Mouse (Mus musculus) embryonic facial prominence, embryonic 14.5 days (tissue): Measurements from ENCODE around the gene Rbm42. TPM values are rescaled to one million over a fixed set of nuclear protein-coding genes. Genes with fewer than 3 reads are reported as not detected.
A peak's percentile ranks its signal among the peaks of the same experiment; 100 is the strongest.

Experiments used
- ATAC-seq: fragments of 200-750 bp; cut with Nextera tagmentation; 2 replicates; pipeline ENCODE4 v1.8.0; 2017; ENCODE audit warnings: low read depth, moderate number of reproducible peaks, moderate TSS enrichment
- DNase-seq: peaks from one replicate; pipeline ENCODE4 v3.0.0-alpha.2; 2015; ENCODE audit warnings: low spot score
- H3K27ac ChIP-seq: fragments of 300-500 bp; sonication (generic); replicated peaks from 2 replicates; pipeline ENCODE4 v1.5.1; 2014; ENCODE audit warnings: low read depth, mild to moderate bottlenecking, low read length, moderate library complexity
- H3K27me3 ChIP-seq: fragments of 300-500 bp; sonication (generic); replicated peaks from 2 replicates; pipeline ENCODE4 v1.6.1; 2014; ENCODE audit warnings: low read length; ENCODE audit not compliant: control insufficient read depth, insufficient read depth
- H3K36me3 ChIP-seq: fragments of 300-500 bp; sonication (generic); 2 replicates; pipeline ENCODE4 v1.6.1; 2014; ENCODE audit warnings: low read length, mixed read lengths; ENCODE audit not compliant: control insufficient read depth, insufficient read depth
- H3K4me1 ChIP-seq: fragments of 300-500 bp; sonication (generic); 2 replicates; pipeline ENCODE4 v1.6.1; 2014; ENCODE audit warnings: antibody characterized with exemption, low read length; ENCODE audit not compliant: control insufficient read depth, insufficient read depth
- H3K4me2 ChIP-seq: fragments of 300-500 bp; sonication (generic); 2 replicates; pipeline ENCODE4 v1.6.1; 2014; ENCODE audit warnings: low read depth, mild to moderate bottlenecking, low read length, moderate library complexity, mixed read lengths
- H3K4me3 ChIP-seq: fragments of 300-500 bp; sonication (generic); 2 replicates; pipeline ENCODE4 v1.5.1; 2014; ENCODE audit warnings: low read depth, mild to moderate bottlenecking, low read length
- H3K9ac ChIP-seq: fragments of 300-500 bp; sonication (generic); 2 replicates; pipeline ENCODE4 v1.6.1; 2014; ENCODE audit warnings: low read depth, mild to moderate bottlenecking, low read length, moderate library complexity, mixed read lengths
- H3K9me3 ChIP-seq: fragments of 300-500 bp; sonication (generic); 2 replicates; pipeline ENCODE4 v1.6.1; 2016; ENCODE audit warnings: low read length; ENCODE audit not compliant: control insufficient read depth
- WGBS: fragments of 180-500 bp; shearing (Covaris S2); extraction: QIAGEN DNeasy Blood & Tissue Kit; methylation state at CpG from one replicate; pipeline ENCODE4 v1.1.7; 2014; 5-methylcytosine and 5-hydroxymethylcytosine counted together
- polyA plus RNA-seq: library from polyadenylated mRNA; unstranded; fragments of >200 nt; fragmentation: Nextera tagmentation; extraction: Ambion mirVana; gene quantifications from 2 replicates; pipeline ENCODE4 v1.2.1, GENCODE M21; 2014

Gene Rbm42
- polyA plus RNA-seq, 1 experiment from 2014 or later, result 93.1 TPM

DNA sequence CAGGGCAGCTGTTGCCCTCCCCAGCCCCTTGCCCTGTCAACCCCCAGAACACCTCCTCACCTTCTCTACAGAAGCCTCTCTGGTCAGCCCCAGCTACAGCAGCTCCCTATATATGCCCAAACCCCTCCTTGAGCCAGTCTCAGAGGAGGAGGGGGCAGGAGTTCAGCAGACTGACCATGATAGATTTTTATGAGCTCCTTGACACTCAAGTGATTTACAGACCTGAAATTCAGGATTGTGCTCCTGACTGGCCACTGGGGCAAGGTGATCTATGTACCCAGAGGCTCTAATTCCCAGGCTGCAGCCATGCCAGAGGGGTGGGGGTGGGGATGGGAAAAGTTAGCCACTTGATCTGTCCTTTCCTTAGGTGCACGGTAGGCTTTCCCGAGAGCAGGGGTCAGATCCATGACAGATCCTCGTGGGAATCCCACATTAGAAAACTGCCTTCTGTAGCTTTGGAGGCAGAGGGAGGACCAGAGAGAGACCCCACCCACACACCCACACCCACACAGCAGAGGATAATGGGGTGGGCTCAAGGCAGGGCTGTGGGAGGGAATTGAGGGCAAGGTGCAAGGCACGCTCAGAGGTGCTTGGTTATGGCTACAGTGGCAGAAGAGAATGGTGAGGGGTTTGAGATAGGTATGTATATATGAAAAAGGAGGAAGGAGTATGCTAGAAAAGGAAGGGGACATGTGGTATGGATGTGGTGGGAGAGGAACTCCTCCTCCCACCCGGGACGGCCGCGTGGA is 37.3 kb downstream of the Rbm42 start, which contains the start of gene Upk1a:
TSS of gene Upk1a (minus strand) at position 194 of the 749 bp plus-strand sequence.
- Histone ChIP-seq H3K36me3 (peaks cover 22% of the 10 kb centered on the region), H3K9me3 (no peaks in the 10 kb centered on the region), H3K4me3 (no peak within 1 kb of the TSS), H3K4me2 (no peak within 1 kb of the TSS), H3K27me3 (no peaks in the 10 kb centered on the region), H3K27ac (no peak within 1 kb of the TSS), H3K9ac (no peak within 1 kb of the TSS), H3K4me1 (no peaks in the 10 kb centered on the region)
- no peak for ATAC-seq
- DNase-seq, result no peak
- 75% methylated on average over 8 of the region's 8 CpGs for WGBS

DNA sequence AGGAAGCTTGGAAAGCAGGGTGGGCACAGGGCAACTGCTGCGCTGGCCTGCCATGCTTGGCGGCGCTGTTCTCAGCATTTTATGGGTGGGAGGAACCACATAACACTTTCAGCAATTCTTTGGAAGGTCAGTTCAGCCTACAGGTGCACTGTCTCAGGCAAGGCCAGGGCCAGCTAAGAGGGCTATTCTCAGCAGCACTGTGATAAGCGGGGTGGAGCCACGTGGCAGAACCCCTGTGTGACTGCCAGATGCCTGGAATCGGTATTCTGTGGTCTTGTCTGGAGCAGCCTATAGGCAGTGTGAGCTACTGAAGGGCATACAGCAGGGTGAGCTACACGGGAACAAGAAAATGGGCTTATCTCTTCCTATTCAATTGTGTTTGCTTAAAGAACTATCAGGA is 40.1 kb downstream of the Rbm42 start:
- DNase-seq (no peak), ATAC-seq (no peak)
- Histone ChIP-seq H3K4me2 (no peak overlapping the region), H3K4me1 (no peaks in the 10 kb centered on the region), H3K27ac (no peak overlapping the region), H3K9me3 (no peaks in the 10 kb centered on the region), H3K9ac (no peak overlapping the region), H3K27me3 (no peaks in the 10 kb centered on the region), H3K4me3 (no peak overlapping the region), H3K36me3 (no peaks in the 10 kb centered on the region)
- WGBS, result 52% methylated on average over 7 of the region's 7 CpGs

DNA sequence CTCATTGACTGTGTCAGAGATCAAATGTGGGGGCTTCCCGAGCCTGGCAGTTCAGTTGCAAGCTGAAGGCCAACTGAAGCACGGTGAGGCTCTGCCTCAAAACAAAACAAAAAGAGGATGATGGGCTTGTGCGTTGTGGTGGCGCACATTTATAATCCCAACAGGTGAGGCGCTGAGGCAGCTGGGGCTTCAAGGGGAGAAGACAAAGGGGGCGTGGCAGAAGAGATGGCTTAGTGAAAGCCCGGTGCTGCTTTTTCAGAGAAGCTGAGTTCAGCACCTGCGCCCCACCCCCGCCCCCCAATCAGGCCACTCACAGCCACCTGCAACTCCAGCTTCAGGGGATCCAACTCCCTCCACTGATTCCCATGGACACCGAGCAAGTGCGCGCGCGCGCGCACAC is 41.6 kb downstream of the Rbm42 start:
- Histone ChIP-seq H3K4me3 (no peak overlapping the region), H3K27me3 (no peaks in the 10 kb centered on the region), H3K9me3 (no peaks in the 10 kb centered on the region), H3K36me3 (no peaks in the 10 kb centered on the region), H3K4me1 (no peaks in the 10 kb centered on the region), H3K9ac (no peak overlapping the region), H3K27ac (no peak overlapping the region), H3K4me2 (no peak overlapping the region)
- peak; percentile 15; the same call in 1 of the 2 replicates for ATAC-seq
- WGBS, result 46% methylated on average over 15 of the region's 16 CpGs
- peak; percentile 56 for DNase-seq

DNA sequence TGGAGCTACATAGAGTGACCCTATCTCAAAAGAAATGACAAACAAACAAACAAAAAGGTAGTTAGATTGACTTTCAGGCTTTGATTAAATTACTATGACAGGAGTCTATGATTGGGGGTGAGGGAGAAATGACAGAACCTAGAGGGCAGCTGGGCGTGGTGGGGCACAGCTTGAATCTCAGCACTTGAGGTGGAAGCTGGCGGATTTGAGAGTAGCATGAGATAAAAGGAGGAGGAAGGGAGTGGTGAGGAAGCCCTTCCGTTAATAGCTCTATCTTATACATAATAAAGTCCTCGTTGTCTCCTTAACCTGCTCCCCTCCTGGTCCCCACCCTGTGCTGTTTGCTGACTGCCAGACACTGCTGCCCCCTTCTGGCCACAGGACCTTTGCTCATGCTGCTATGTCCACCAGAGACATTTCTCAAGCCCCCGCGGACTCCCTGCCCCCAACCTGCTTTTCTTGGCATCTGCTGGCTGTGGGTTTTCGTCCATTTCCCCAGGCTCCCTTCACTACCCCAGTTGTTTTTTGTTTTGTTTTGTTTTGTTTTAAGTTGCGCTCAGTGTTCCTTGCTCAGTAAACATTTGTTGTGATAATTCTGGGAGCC is 42.3 kb downstream of the Rbm42 start:
- no peaks in the 10 kb centered on the region for H3K9me3 ChIP-seq
- H3K27me3 ChIP-seq, result no peaks in the 10 kb centered on the region
- H3K9ac ChIP-seq, result no peak overlapping the region
- 28% methylated on average over 8 of the region's 8 CpGs for WGBS
- no peak overlapping the region for H3K4me2 ChIP-seq
- H3K4me3 ChIP-seq, result no peak overlapping the region
- no peaks in the 10 kb centered on the region for H3K4me1 ChIP-seq
- peak; percentile 80 for ATAC-seq
- H3K27ac ChIP-seq, result no peak overlapping the region
- no peaks in the 10 kb centered on the region for H3K36me3 ChIP-seq
- DNase-seq, result peak; percentile 51

DNA sequence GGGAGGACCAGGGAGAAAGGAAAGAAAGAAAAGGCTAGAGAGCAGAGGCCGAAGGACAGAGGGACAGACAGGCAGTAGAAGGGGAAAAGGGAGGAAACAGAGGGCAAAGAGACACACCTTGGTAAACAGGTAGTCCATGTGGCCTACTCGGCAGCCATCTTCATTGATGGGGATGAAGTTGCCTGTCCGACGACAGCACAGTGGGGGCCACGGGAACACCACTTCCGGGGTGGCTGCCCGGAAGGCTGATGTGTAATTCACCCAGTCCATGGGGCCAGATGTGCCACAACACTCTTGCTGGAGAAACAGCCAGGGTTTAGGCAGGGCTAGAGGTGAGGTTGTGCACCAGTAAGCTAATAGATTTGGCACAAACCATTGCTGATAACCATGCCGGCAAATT is 45.2 kb downstream of the Rbm42 start:
- Histone ChIP-seq H3K4me3 (no peak overlapping the region), H3K9me3 (no peaks in the 10 kb centered on the region), H3K9ac (no peak overlapping the region), H3K4me1 (no peaks in the 10 kb centered on the region), H3K36me3 (no peaks in the 10 kb centered on the region), H3K27ac (no peak overlapping the region), H3K4me2 (no peak overlapping the region), H3K27me3 (no peaks in the 10 kb centered on the region)
- ATAC-seq (no peak), DNase-seq (no peak)
- WGBS, result 85% methylated on average over 8 of the region's 8 CpGs

DNA sequence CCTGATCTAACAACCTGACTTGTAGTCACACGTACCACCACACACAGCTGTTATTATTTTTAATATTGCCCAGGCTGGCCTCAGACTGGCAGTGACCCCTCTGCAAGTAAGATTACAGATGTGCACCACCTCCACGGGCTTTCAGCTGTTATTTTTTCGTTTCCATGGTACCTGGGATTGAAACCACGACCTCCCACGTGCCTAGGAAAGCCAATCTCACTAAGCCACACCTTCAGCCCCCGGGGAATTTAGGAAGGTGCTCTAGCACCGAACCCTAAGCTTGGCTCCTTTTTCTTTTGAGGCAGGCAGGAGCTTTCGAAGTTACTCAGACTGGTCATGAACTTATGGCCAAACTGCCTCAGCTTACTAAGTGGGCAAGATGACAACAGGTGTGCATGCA is 45.7 kb downstream of the Rbm42 start:
- ATAC-seq, result no peak
- H3K27ac ChIP-seq, result no peak overlapping the region
- H3K36me3 ChIP-seq, result no peaks in the 10 kb centered on the region
- DNase-seq, result peak; percentile 35
- no peaks in the 10 kb centered on the region for H3K4me1 ChIP-seq
- no peaks in the 10 kb centered on the region for H3K27me3 ChIP-seq
- 40% methylated on average over 8 of the region's 8 CpGs for WGBS
- no peaks in the 10 kb centered on the region for H3K9me3 ChIP-seq
- H3K9ac ChIP-seq, result no peak overlapping the region
- no peak overlapping the region for H3K4me2 ChIP-seq
- H3K4me3 ChIP-seq, result no peak overlapping the region

DNA sequence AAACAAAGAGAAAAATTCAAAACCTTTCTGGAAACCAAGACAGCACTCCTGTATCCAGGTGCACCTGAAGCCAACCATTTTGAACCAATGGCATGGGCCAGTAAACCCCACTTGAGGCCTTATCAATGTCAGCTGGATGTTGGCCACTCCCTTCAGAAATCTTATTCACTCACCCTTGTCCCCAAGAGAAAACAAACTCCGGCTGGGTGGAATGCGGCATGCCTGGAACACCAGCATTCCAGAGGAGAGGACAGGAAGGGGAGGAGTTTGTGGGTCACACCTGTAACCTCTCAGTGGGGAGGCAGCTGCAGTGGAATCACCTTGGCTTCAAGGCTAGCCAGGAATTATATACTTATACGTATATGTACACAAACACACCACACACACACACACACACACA is 47.5 kb downstream of the Rbm42 start:
- Histone ChIP-seq H3K27ac (no peak overlapping the region), H3K4me3 (no peak overlapping the region), H3K36me3 (no peaks in the 10 kb centered on the region), H3K27me3 (no peaks in the 10 kb centered on the region), H3K4me2 (no peak overlapping the region), H3K9ac (no peak overlapping the region), H3K9me3 (no peaks in the 10 kb centered on the region), H3K4me1 (no peaks in the 10 kb centered on the region)
- 19% methylated on average over 3 of the region's 3 CpGs for WGBS
- DNase-seq, result peak; percentile 66
- peak; percentile 15; the same call in 1 of the 2 replicates for ATAC-seq

DNA sequence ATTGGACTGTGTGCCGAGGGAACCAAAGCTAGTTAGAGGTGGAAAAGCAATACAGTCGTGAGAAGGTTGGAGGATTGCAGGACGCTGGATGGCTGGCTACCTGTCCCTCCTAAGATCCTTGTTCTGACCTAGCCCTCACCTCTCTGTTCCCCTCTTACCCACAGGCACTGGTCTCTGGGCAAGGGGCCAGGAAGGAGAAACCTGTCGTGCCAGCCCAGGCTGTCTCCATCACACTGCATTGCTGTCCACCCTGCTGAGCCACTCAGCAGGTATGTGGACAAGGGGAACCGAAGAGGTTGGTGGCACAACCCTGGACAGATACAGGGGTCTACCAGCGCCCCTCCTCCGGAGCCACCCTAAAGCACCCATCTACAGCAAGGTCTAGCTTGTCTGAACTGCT is 49.5 kb downstream of the Rbm42 start:
- Histone ChIP-seq H3K4me1 (no peaks in the 10 kb centered on the region), H3K27ac (peak overlapping the region; percentile 28; the same call in 1 of the 2 replicates), H3K4me2 (no peak overlapping the region), H3K36me3 (no peaks in the 10 kb centered on the region), H3K9ac (no peak overlapping the region; the same call in 1 of the 2 replicates), H3K9me3 (no peaks in the 10 kb centered on the region), H3K27me3 (no peaks in the 10 kb centered on the region), H3K4me3 (no peak overlapping the region)
- ATAC-seq (no peak; the same call in 1 of the 2 replicates), DNase-seq (peak; percentile 13)
- 72% methylated on average over 7 of the region's 7 CpGs for WGBS
